In genomic region chr15:85858980-85859489, GRCm38 (mm10) we compare ENCODE assay signal across 1 mouse cellular context.
TF ChIP-seq lines count a peak whose summit lies in the region.

No protein-coding gene starts in this region.

TF ChIP-seq in MEL, 35 proteins besides CTCF, POLR2A, EP300 and RAD21:
- TF ChIP-seq POLR2AphosphoS5 (IDR thresholded peaks at IDR 0.05; ENCODE audit: borderline replicate concordance, low read depth, low read length) (no peak), TAL1 (IDR thresholded peaks at IDR 0.05; ENCODE audit: low read length) (no peak), POLR2AphosphoS2 (IDR thresholded peaks at IDR 0.05; ENCODE audit: low read length) (no peak), MAZ (IDR thresholded peaks at IDR 0.05; ENCODE audit: low read depth, low read length) (no peak), ZKSCAN1 (IDR thresholded peaks at IDR 0.05; ENCODE audit: low read depth, low read length) (no peak), MAX (IDR thresholded peaks at IDR 0.05; ENCODE audit: low read length) (no peak), GABPA (IDR thresholded peaks at IDR 0.05; ENCODE audit: low read depth, low read length) (no peak), USF1 (IDR thresholded peaks at IDR 0.05; ENCODE audit: low read depth, low read length) (no peak), TBP (IDR thresholded peaks at IDR 0.05; ENCODE audit: low read depth, low read length) (no peak), E2F4 (IDR thresholded peaks at IDR 0.05; ENCODE audit: borderline replicate concordance, low read depth, low read length) (no peak), JUND (IDR thresholded peaks at IDR 0.05; ENCODE audit: low read depth, low read length) (no peak), USF2 (IDR thresholded peaks at IDR 0.05; ENCODE audit: borderline replicate concordance in 1 of 2, insufficient read depth in 1 of 2, low read depth in 1 of 2, low read length in 2 of 2) (no peak)
TF ChIP-seq in MEL: peak in this region for 0.
